In genomic region chr1:131917634-131918033, GRCm38 (mm10) we compare ENCODE assay signal across 18 mouse cellular contexts. TPM values are rescaled to one million over a fixed set of nuclear protein-coding genes. Genes with fewer than 3 reads are reported as not detected.
A peak's percentile ranks its signal among the peaks of the same experiment; 100 is the strongest.
DNase-seq lines count a peak whose midpoint lies in the region; TF ChIP-seq lines count a peak whose summit lies in the region.
"Had no signal": no experiment of that assay in that cellular context is flagged by ENCODE, and none has a peak within 500 bp of the region (broad histone marks: within the 10 kb centered on the region; RNA-seq: fewer than 3 reads in every experiment).

No protein-coding gene starts in this region.

- TF ChIP-seq POLR2A in kidney, adult 2 months (IDR thresholded peaks at IDR 0.05; ENCODE audit: low read depth, low read length), result no peak
- TF ChIP-seq POLR2A in CH12.LX (IDR thresholded peaks at IDR 0.05; ENCODE audit: low read depth, low read length) (no peak), myocyte (IDR thresholded peaks at IDR 0.05; ENCODE audit: insufficient read length, low read depth) (no peak)

- H3K27me3 ChIP-seq in kidney, adult 2 months (replicated peaks; ENCODE audit: control insufficient read depth, insufficient read depth, low read length), result no peaks in the 10 kb centered on the region
- no peaks in the 10 kb centered on the region for H3K27me3 ChIP-seq in CH12.LX (replicated peaks)
- H3K27me3 ChIP-seq in myocyte (ENCODE audit: control insufficient read depth, insufficient read depth, insufficient read length), result no peaks in the 10 kb centered on the region
- H3K27me3 ChIP-seq: embryonic facial prominence, embryonic 13.5 days; forebrain, embryonic 13.5 days; heart, embryonic 12.5 days; intestine, embryonic 15.5 days had no signal

- H3K4me1 ChIP-seq in kidney, adult 2 months (ENCODE audit: control insufficient read depth, insufficient read depth, low read length), result peaks cover 10% of the 10 kb centered on the region
- peaks cover 6 to 50% of the 10 kb centered on the region in 2 experiments for H3K4me1 ChIP-seq in CH12.LX (ENCODE audit: control insufficient read depth in 1 of 2, insufficient read depth in 2 of 2)

- WGBS in kidney, adult 2 months, result 43% methylated on average over 6 of the region's 6 CpGs

- H3K4me2 ChIP-seq in CH12.LX (ENCODE audit: insufficient read depth, low read depth, poor library complexity, severe bottlenecking) (peak overlapping the region; percentile 55), myocyte (ENCODE audit: low read depth) (peak overlapping the region; percentile 34)
- H3K4me2 ChIP-seq: embryonic facial prominence, embryonic 13.5 days; forebrain, embryonic 13.5 days; heart, embryonic 12.5 days; hindbrain, embryonic 14.5 days; intestine, embryonic 15.5 days had no signal

- dilution Hi-C loops in CH12.LX (cut with MboI; ENCODE audit: extremely low pct_ligation_motif_present, extremely low pct_unique_long_range_greater_than_20kb, low sequenced_read_pairs), result no loop called here

- H3K9me3 ChIP-seq in CH12.LX (replicated peaks; ENCODE audit: low read length), result no peaks in the 10 kb centered on the region
- H3K9me3 ChIP-seq: embryonic facial prominence, embryonic 13.5 days; forebrain, embryonic 13.5 days; G1E; heart, embryonic 12.5 days; hindbrain, embryonic 10.5 days; intestine, embryonic 15.5 days had no signal

- in situ Hi-C loops in CH12.LX (cut with MboI; ENCODE audit: low pct_ligation_motif_present, low pct_unique_long_range_greater_than_20kb, low sequenced_read_pairs), result no loop called here

- H3ac ChIP-seq in myocyte (ENCODE audit: control insufficient read depth, insufficient read length), result no peak overlapping the region

- H3K79me2 ChIP-seq in CH12.LX (replicated peaks; ENCODE audit: control insufficient read depth, extremely low read depth, insufficient read depth, poor library complexity, severe bottlenecking) (peaks cover 80% of the 10 kb centered on the region), myocyte (ENCODE audit: control insufficient read depth, insufficient read depth) (peaks cover 77% of the 10 kb centered on the region)

- H3K9ac ChIP-seq in CH12.LX (ENCODE audit: insufficient read depth, low read depth), result peak overlapping the region; percentile 12
- H3K9ac ChIP-seq: embryonic facial prominence, embryonic 13.5 days; forebrain, embryonic 13.5 days; forebrain, postnatal 0 days; heart, embryonic 12.5 days; hindbrain, embryonic 14.5 days; intestine, embryonic 15.5 days had no signal

- TF ChIP-seq CTCF in kidney, adult 2 months (conservative IDR thresholded peaks at IDR 0.05; ENCODE audit: insufficient read depth, insufficient read length, low read depth, low read length), result no peak
- TF ChIP-seq CTCF in CH12.LX (conservative IDR thresholded peaks at IDR 0.05 in 1 of 2, IDR thresholded peaks at IDR 0.05 in 1 of 2; ENCODE audit: low read depth in 2 of 2, low read length in 2 of 2), result no peak

- TF ChIP-seq EP300 in CH12.LX (IDR thresholded peaks at IDR 0.05; ENCODE audit: low read length), result no peak

- no peak for TF ChIP-seq RAD21 in CH12.LX (IDR thresholded peaks at IDR 0.05; ENCODE audit: low read depth, low read length)

- no peak overlapping the region for H3K4me3 ChIP-seq in kidney, adult 2 months (ENCODE audit: insufficient read depth, low read depth, low read length)
- H3K4me3 ChIP-seq in CH12.LX (replicated peaks in 1 of 3; ENCODE audit: low read depth in 2 of 3, low read length in 2 of 3, poor library complexity in 1 of 3) (no peak overlapping the region), myocyte (no peak overlapping the region)
- H3K4me3 ChIP-seq: embryonic facial prominence, embryonic 13.5 days; forebrain, embryonic 13.5 days; heart, embryonic 12.5 days; hindbrain, embryonic 10.5 days; intestine, embryonic 15.5 days had no signal

- peak; percentile 35 for DNase-seq in adrenal gland, postnatal 14 days
- no peak for DNase-seq in adrenal gland, postnatal 25 days
- DNase-seq in kidney, adult 2 months, result no peak
- no peak for DNase-seq in kidney, postnatal 14 days
- no peak for DNase-seq in CH12.LX (ENCODE audit: extremely low read depth)
- DNase-seq: cerebellum, adult 11 months; cerebellum, adult 8-10 months; cerebellum, postnatal 14 days; forebrain, postnatal 0 days; gastrocnemius, postnatal 25 days had no signal

- peak overlapping the region; percentile 50; the same call in 1 of the 2 replicates for H3K27ac ChIP-seq in kidney, adult 2 months (ENCODE audit: insufficient read depth, low read depth, low read length)
- peak overlapping the region; percentile 13; the same call in 1 of the 2 replicates for H3K27ac ChIP-seq in CH12.LX (ENCODE audit: insufficient read depth, low read depth)
- H3K27ac ChIP-seq: embryonic facial prominence, embryonic 13.5 days; forebrain, embryonic 13.5 days; hindbrain, embryonic 10.5 days; hindbrain, embryonic 14.5 days; intestine, embryonic 15.5 days had no signal

- H3K36me3 ChIP-seq in kidney, adult 2 months (ENCODE audit: control insufficient read depth, insufficient read depth, low read length), result peaks cover 4% of the 10 kb centered on the region
- H3K36me3 ChIP-seq in CH12.LX (replicated peaks in 1 of 2; ENCODE audit: control insufficient read depth in 1 of 2, insufficient read depth in 1 of 2, low read length in 1 of 2) (peaks cover 20 to 59% of the 10 kb centered on the region in 2 experiments), myocyte (ENCODE audit: control insufficient read depth, insufficient read depth) (peaks cover 32% of the 10 kb centered on the region)

TF ChIP-seq in CH12.LX, 34 proteins besides CTCF, POLR2A, EP300 and RAD21:
- TF ChIP-seq USF2 (conservative IDR thresholded peaks at IDR 0.05; ENCODE audit: low read depth, low read length), result no peak
- TF ChIP-seq BHLHE40 (IDR thresholded peaks at IDR 0.05; ENCODE audit: low read depth, low read length), result peak; percentile 45
- TF ChIP-seq CHD1 (IDR thresholded peaks at IDR 0.05; ENCODE audit: low read depth, low read length), result no peak
- TF ChIP-seq SMC3 (IDR thresholded peaks at IDR 0.05; ENCODE audit: low read depth, low read length), result no peak
- TF ChIP-seq JUN (IDR thresholded peaks at IDR 0.05; ENCODE audit: insufficient read depth, low read depth, low read length), result no peak
TF ChIP-seq in CH12.LX: peak in this region for 1.

TF ChIP-seq in myocyte, 11 proteins besides CTCF, POLR2A, EP300 and RAD21:
- TF ChIP-seq REST (IDR thresholded peaks at IDR 0.05; ENCODE audit: insufficient read depth, insufficient read length), result no peak

RNA-seq across cellular contexts. Expression of gene Nucks1, which starts 7.3 kb away (rescaled TPM):
- total RNA-seq in adrenal gland, postnatal 14 days (2021), result 124 and 135 TPM in 2 replicates
- total RNA-seq in adrenal gland, postnatal 25 days (2021), result 124 and 137 TPM in 2 replicates
- 8.4 and 14.3 TPM in 2 replicates for polyA plus RNA-seq in kidney, adult 2 months (2012; rRNA removed)
- total RNA-seq in CH12.LX (2012; rRNA removed), result 87.4 and 99.4 TPM in 2 replicates
- 267 and 274 TPM in 2 replicates for total RNA-seq in CH12.LX (2014; rRNA removed)
- 96.9 and 99.6 TPM in 2 replicates for polyA plus RNA-seq in CH12.LX (2012; ENCODE audit: insufficient read length, low read depth)
- 20.6 TPM for polyA plus RNA-seq in myocyte (2012; fragmentation: generic; extraction: Trizol)

RNA-seq across cellular contexts. Expression of gene Slc45a3, which starts 45.1 kb away (rescaled TPM):
- 15.5 and 18.3 TPM in 2 replicates for total RNA-seq in adrenal gland, postnatal 14 days (2021)
- 12.6 and 15.5 TPM in 2 replicates for total RNA-seq in adrenal gland, postnatal 25 days (2021)
- polyA plus RNA-seq in kidney, adult 2 months (2012; rRNA removed), result 30.5 and 37.8 TPM in 2 replicates
- 0.47 and 0.55 TPM in 2 replicates for total RNA-seq in CH12.LX (2012; rRNA removed)
- 0.11 and 0.16 TPM in 2 replicates for total RNA-seq in CH12.LX (2014; rRNA removed)
- 0.15 and 0.20 TPM in 2 replicates for polyA plus RNA-seq in CH12.LX (2012; ENCODE audit: insufficient read length, low read depth)
- polyA plus RNA-seq in myocyte (2012; fragmentation: generic; extraction: Trizol), result 0.74 TPM

RNA-seq across cellular contexts. Expression of gene Rab29, which starts 50.6 kb away (rescaled TPM):
- total RNA-seq in adrenal gland, postnatal 14 days (2021), result 14.7 and 19.1 TPM in 2 replicates
- 15.9 and 21.3 TPM in 2 replicates for total RNA-seq in adrenal gland, postnatal 25 days (2021)
- polyA plus RNA-seq in kidney, adult 2 months (2012; rRNA removed), result 27.0 and 33.8 TPM in 2 replicates
- total RNA-seq in CH12.LX (2012; rRNA removed) (10.8 and 11.5 TPM in 2 replicates), CH12.LX (2014; rRNA removed) (16.4 and 17.8 TPM in 2 replicates)
- polyA plus RNA-seq in CH12.LX (2012; ENCODE audit: insufficient read length, low read depth) (14.8 and 15.6 TPM in 2 replicates), myocyte (2012; fragmentation: generic; extraction: Trizol) (3.5 TPM)
- total RNA-seq: G1E had no signal
- polyA plus RNA-seq: G1E had no signal
